Mouse (Mus musculus) small intestine, adult 2 months (tissue): ENCODE measurements around the gene Tmem107. TPM values are rescaled to one million over a fixed set of nuclear protein-coding genes. Genes with fewer than 3 reads are reported as not detected.

ENCODE experiments used
- H3K27ac ChIP-seq: fragments of 200-500 bp; 2 replicates; pipeline ENCODE4 v1.5.1; 2012; ENCODE audit warnings: low read depth, low read length, control low read depth, inconsistent platforms; ENCODE audit not compliant: insufficient read depth
- H3K27me3 ChIP-seq: fragments of 200-500 bp; 2 replicates; pipeline ENCODE4 v1.6.1; 2012; ENCODE audit warnings: mild to moderate bottlenecking, moderate library complexity, low read length, inconsistent platforms; ENCODE audit not compliant: control insufficient read depth, insufficient read depth
- H3K36me3 ChIP-seq: fragments of 200-500 bp; 2 replicates; pipeline ENCODE4 v1.6.1; 2012; ENCODE audit warnings: mild to moderate bottlenecking, low read length, control low read depth, inconsistent platforms; ENCODE audit not compliant: control insufficient read depth, insufficient read depth
- H3K4me1 ChIP-seq: fragments of 200-500 bp; 2 replicates; pipeline ENCODE4 v1.6.1; 2012; ENCODE audit warnings: low read length, inconsistent platforms, mixed read lengths; ENCODE audit not compliant: control insufficient read depth, insufficient read depth, insufficient read length
- H3K4me3 ChIP-seq: fragments of 200-500 bp; 2 replicates; pipeline ENCODE4 v1.5.1; 2012; ENCODE audit warnings: low read depth, mild to moderate bottlenecking, control low read depth, inconsistent platforms, low read length, moderate library complexity
- CTCF ChIP-seq: fragments of 200-500 bp; IDR thresholded peaks from 2 replicates; pipeline ENCODE4 v1.5.1; 2012; ENCODE audit warnings: low read depth, mild to moderate bottlenecking, control low read depth, inconsistent platforms, low read length, moderate library complexity, mixed read lengths; ENCODE audit not compliant: insufficient replicate concordance, insufficient read length; ENCODE audit errors: extremely low read depth
- POLR2A ChIP-seq: fragments of 200-500 bp; IDR thresholded peaks from 2 replicates; pipeline ENCODE4 v1.6.1; 2012; ENCODE audit warnings: low read depth, mild to moderate bottlenecking, control low read depth, inconsistent platforms, low read length, moderate library complexity
- WGBS: fragments of 180-500 bp; shearing (Covaris S2); methylation state at CpG from one replicate; pipeline ENCODE4 v1.1.7; 2018; 5-methylcytosine and 5-hydroxymethylcytosine counted together
- polyA plus RNA-seq: library from polyadenylated mRNA; depleted of rRNA; stranded (reverse); fragments of >200 nt; gene quantifications from 2 replicates; pipeline ENCODE4 v1.2.3, GENCODE M21; 2012

The Tmem107 gene
- polyA plus RNA-seq, 1 experiment, result 12.8 TPM

DNA sequence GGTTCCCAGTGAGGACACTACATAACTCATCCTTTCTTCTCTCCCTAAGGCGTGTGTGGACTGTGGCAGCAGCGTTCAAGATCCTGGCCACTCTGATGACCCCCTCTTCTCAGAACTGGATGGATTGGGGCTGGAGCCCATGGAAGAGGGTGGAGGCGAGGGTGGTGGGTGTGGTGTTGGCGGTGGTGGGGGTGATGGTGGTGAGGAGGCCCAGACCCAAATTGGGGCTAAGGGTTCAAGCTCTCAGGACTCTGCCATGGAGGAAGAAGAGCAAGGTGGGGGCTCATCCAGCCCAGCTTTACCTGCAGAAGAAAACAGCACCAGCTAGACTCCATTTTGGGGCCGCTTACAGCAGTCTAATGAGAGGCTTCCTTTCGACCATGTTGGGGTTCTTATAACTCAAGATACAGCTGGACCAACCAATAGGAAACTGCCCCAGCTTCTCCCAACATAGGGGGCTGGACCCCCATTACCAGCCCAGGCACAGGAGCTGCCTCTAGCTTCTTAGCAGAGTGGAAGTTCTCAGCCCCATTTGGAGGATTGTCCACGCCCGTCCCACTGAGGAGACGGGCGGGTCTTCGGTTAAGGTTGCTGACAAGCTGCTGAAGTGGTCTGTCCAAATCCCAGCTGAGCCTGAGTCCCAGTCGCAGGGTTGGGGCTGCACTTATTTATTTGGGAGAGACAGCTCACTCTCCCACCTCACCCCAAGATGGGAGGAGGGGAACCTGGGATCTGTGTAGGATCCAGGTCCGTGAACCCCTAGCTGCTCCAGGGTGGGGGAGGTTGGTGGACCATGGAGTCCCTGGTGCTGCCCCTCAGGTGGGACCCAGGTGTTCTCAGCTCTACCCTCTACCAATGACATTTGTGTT, 38.7 kb downstream of the Tmem107 start:
- Histone ChIP-seq H3K27me3 (no peaks in the 10 kb centered on the region), H3K4me3 (no peak overlapping the region), H3K4me1 (no peaks in the 10 kb centered on the region), H3K27ac (no peak overlapping the region), H3K36me3 (peaks cover 53% of the 10 kb centered on the region)
- TF ChIP-seq CTCF (no peak), POLR2A (no peak)
- 86% methylated on average over 13 of the region's 13 CpGs for WGBS

DNA sequence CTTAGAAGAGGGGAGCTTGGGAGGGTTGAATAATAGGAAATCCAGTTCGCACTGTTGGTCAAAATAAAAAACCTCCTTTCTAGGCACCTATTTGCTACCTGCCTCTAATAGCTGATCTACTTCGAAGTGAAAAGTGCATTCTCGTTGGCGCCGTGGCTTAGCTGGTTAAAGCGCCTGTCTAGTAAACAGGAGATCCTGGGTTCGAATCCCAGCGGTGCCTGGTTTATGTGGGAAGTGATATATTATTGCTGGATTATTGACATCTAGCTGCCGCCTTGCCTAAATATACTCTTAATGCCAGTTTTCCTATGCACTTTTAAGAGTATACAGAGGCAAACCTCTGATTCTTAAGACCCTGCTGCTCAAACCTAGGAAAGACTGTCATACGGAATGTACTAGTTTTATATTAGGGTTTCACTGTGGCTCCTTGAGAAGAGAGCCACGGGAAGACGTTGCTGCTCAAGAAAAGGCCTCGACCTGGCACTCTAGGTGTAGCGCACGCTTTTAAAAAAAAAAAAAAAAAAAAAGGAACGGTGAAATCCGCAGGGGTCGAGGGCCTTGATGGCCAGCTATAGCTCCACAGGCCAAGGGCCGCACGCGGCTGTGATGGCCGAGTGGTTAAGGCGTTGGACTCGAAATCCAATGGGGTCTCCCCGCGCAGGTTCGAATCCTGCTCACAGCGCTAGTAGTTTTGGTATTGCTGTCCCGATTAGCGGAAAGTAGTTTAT, 39.9 kb downstream of the Tmem107 start:
- peak overlapping the region; percentile 59 for H3K4me3 ChIP-seq
- peak; percentile 35; the same call in 1 of the 2 replicates for TF ChIP-seq POLR2A
- TF ChIP-seq CTCF, result no peak
- WGBS, result 2% methylated on average over 30 of the region's 30 CpGs
- H3K27ac ChIP-seq, result no peak overlapping the region
- no peaks in the 10 kb centered on the region for H3K27me3 ChIP-seq
- peaks cover 41% of the 10 kb centered on the region for H3K36me3 ChIP-seq
- H3K4me1 ChIP-seq, result no peaks in the 10 kb centered on the region

DNA sequence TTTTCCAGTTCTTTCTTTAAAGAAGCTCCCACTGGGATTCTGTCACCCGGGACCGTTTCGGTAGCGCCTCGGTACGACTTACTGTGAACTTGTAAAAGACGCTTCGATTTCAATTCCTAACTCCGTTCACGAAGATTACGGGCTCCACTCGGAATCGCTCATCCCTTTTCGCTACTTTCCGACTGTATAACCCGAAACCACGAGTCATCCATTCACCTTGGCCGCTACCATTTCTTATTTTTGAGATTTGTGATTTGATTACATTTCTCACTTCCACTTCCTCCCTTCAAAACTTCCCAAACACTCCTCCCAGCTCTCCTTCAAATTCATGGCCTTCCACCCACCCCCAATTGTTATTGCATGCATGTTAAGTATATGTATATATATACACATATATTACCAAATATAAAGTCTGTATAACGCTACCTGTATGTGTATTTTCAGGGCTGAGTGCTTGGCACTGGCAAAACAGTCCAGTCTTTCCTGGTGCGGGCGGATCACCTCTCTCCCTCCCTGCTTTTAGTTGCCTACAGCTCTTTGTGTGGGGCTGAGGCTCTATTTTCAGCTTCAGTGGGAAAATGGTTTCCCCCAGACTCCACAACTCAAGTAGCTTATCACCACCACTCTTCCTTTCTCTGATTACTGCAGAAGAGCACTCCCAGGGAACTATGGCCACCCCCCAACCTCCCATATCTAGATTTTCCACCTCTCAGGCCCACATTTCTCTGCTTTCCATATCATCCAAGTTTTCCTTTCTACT, 40.6 kb downstream of the Tmem107 start:
- Histone ChIP-seq H3K27me3 (no peaks in the 10 kb centered on the region), H3K27ac (no peak overlapping the region), H3K4me3 (peak overlapping the region; percentile 59), H3K36me3 (peaks cover 34% of the 10 kb centered on the region), H3K4me1 (no peaks in the 10 kb centered on the region)
- WGBS, result 13% methylated on average over 21 of the region's 21 CpGs
- TF ChIP-seq POLR2A (no peak), CTCF (no peak)

- TF ChIP-seq CTCF, result no peak
- 80% methylated on average over 4 of the region's 4 CpGs for WGBS
- Histone ChIP-seq H3K4me1 (no peaks in the 10 kb centered on the region), H3K27ac (no peak overlapping the region), H3K4me3 (no peak overlapping the region), H3K36me3 (peaks cover 28% of the 10 kb centered on the region), H3K27me3 (no peaks in the 10 kb centered on the region)
These were observed 41.3 kb downstream of the Tmem107 start for GRCm38 (mm10) chr11:69111865-69112264.

DNA sequence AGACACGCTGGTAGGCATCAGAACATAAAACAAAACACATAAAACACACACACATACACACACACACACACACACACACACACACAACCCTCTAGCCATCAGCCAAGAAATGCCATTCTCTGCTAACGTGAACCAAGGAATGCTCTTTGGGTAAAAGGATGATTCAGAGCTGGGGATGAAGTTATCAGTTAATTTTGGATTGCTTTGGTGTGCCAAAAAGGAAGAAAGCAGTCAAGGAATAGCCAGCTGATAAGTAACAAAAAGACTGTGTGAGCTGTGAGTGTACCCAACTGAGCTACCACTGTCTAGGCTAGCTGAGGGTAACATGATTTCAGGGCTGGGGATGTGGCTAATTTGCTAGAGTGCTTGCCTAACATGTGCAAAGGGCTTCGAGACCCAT, 43.4 kb downstream of the Tmem107 start:
- 68% methylated on average over 3 of the region's 3 CpGs for WGBS
- peaks cover 7% of the 10 kb centered on the region for H3K36me3 ChIP-seq
- H3K4me3 ChIP-seq, result no peak overlapping the region
- H3K27me3 ChIP-seq, result no peaks in the 10 kb centered on the region
- H3K27ac ChIP-seq, result no peak overlapping the region
- TF ChIP-seq POLR2A, result no peak
- TF ChIP-seq CTCF, result no peak
- H3K4me1 ChIP-seq, result peaks cover 3% of the 10 kb centered on the region

DNA sequence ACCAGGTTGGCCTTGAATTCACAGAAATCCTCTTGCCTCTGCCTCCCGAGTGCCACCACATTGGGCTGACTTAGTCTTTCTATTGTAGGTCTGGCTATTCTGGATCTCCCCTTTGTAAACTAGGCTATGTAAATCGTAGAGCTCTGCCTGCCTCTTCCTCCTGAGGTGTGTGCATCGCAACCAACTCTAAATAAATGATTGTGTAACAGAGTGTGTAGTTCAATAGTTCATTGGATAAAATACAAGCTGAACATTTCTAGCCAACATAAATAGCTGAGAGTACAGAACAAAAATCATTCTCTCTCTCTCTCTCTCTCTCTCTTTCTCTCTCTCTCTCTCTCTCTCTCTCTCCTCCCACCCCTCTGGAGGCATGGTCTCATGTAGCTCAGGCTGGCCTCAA, 44.0 kb downstream of the Tmem107 start:
- no peak overlapping the region for H3K27ac ChIP-seq
- TF ChIP-seq POLR2A (no peak), CTCF (no peak)

More for the DNA sequence above, 44.0 kb downstream of the Tmem107 start:
- H3K4me3 ChIP-seq, result no peak overlapping the region
- peaks cover under 1% of the 10 kb centered on the region; the same call in 1 of the 2 replicates for H3K36me3 ChIP-seq
- 75% methylated on average over 3 of the region's 3 CpGs for WGBS
- H3K27me3 ChIP-seq, result no peaks in the 10 kb centered on the region
- peaks cover 5% of the 10 kb centered on the region for H3K4me1 ChIP-seq
